Mouse (Mus musculus) yolk sac, embryonic 10.5 days (tissue): ENCODE data around the gene Adam29.

Experiments
- DNase-seq: peaks from one replicate; pipeline ENCODE4 v3.0.0-alpha.2; 2017; ENCODE audit warnings: low spot score

The Adam29 gene

GRCm38 (mm10) chr8:55906848-55907247 is at the start of gene Adam29:
Gene Adam29, minus strand, starts transcription at chr8:55906948.
- no peak for DNase-seq

DNA sequence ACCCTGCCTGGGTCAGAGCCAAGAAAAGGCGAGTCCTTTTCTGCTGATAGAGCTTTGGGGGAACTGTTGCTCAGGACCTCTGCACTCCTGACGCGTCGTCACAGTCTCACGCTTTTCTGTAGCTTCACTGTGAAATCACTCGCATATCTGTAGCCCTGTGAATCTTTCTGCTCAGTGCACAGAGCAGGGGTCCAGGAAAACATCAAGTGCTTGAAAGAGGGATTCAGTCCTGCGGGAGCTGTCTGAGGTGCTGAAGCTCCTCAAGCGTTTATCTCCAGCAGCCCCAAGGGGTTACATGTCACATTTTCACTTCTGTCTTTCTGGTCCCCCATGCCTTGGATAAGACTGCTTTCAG is 33.8 kb upstream of the Adam29 start:
- DNase-seq = peak; percentile 5

DNA sequence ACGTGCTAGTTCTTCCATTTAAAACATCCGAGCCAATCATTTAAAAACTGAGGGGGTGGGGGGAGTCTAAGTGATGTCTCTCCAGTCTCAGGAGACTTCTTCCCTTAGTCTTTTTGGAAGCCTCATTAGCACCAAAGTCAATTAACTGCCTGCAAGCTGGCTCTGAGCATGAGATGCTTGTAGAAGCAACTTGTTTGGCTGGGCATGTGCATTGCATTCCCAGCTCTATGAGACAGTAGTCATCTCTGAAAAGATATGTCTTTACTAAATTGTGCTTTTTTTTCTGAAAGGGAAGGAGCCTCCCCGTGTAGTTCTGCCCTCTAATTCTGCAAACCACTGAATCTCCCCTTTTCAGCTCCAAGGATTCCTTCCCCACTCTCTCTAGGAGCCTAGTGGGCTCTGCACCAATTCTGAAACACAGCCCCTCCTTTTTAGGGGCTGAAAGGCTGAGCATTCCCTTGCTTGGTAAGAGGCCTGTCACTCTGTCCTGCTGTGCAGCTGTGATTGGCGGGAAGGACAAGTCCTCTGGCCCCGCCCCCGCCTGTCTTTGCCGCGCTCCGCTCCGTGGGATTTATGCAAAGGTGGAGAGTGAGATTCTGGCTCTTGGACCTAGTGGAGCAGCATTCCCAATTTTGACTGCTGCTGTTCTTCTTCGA is 33.2 kb upstream of the Adam29 start, which contains the start of gene Glra3:
Gene Glra3, plus strand, starts transcription at position 591 of the 656 bp plus-strand sequence.
- DNase-seq = no peak
